Mouse (Mus musculus) testis, adult 2 months (tissue): ENCODE measurements around the gene Scgb1b27.
"Not testable (repeated sequence)": the region's sequence is repeated elsewhere in the genome, so short reads cannot be mapped to it uniquely, and the experiment has no call there.

Experiments
- CTCF ChIP-seq: fragments of 200-500 bp; IDR thresholded peaks from 2 replicates; pipeline ENCODE4 v1.5.1; 2012; ENCODE audit warnings: low read depth, mild to moderate bottlenecking, inconsistent platforms, low read length, moderate library complexity; ENCODE audit not compliant: control insufficient read depth, insufficient read depth, insufficient replicate concordance
- POLR2A ChIP-seq: fragments of 200-500 bp; IDR thresholded peaks from 2 replicates; pipeline ENCODE4 v1.6.1; 2012; ENCODE audit warnings: low read depth, mild to moderate bottlenecking, inconsistent platforms, low read length, moderate library complexity; ENCODE audit not compliant: control insufficient read depth

GRCm38 (mm10) chr7:34027202-34027601 lies 5.9 kb downstream of the Scgb1b27 start:
- TF ChIP-seq CTCF, POLR2A: not testable (repeated sequence)
